Mouse (Mus musculus) lung, postnatal 0 days (tissue): ENCODE measurements at regions not wholly inside any gene's neighbourhood (a gene's known extent, or its start where the extent isn't known, plus 50 kb on each side); places are given as distances from the start of the nearest gene placed in this dataset.

Experiments used
- ATAC-seq: fragments of 200-750 bp; cut with Nextera tagmentation; 2 replicates; pipeline ENCODE4 v1.8.0; 2017; ENCODE audit warnings: moderate library complexity
- DNase-seq: peaks from one replicate; pipeline ENCODE4 v3.0.0-alpha.2; 2016; ENCODE audit warnings: low spot score
- H3K27ac ChIP-seq: fragments of 300-500 bp; sonication (generic); 2 replicates; pipeline ENCODE4 v1.5.1; 2014; ENCODE audit warnings: antibody characterized with exemption, mild to moderate bottlenecking, low read length, mixed read lengths
- H3K27me3 ChIP-seq: fragments of 300-500 bp; sonication (generic); replicated peaks from 2 replicates; pipeline ENCODE4 v1.6.1; 2014; ENCODE audit warnings: low read length, mixed read lengths; ENCODE audit not compliant: insufficient read depth
- H3K36me3 ChIP-seq: fragments of 300-500 bp; sonication (generic); 2 replicates; pipeline ENCODE4 v1.6.1; 2014; ENCODE audit warnings: low read length, mixed read lengths; ENCODE audit not compliant: insufficient read depth
- H3K4me1 ChIP-seq: fragments of 300-500 bp; sonication (generic); 2 replicates; pipeline ENCODE4 v1.6.1; 2014; ENCODE audit warnings: antibody characterized with exemption, low read depth, low read length, mixed read lengths; ENCODE audit not compliant: insufficient read depth
- H3K4me2 ChIP-seq: fragments of 300-500 bp; sonication (generic); replicated peaks from 2 replicates; pipeline ENCODE4 v1.6.1; 2014; ENCODE audit warnings: low read depth, mild to moderate bottlenecking, low read length, moderate library complexity, mixed read lengths
- H3K4me3 ChIP-seq: fragments of 300-500 bp; sonication (generic); 2 replicates; pipeline ENCODE4 v1.5.1; 2014; ENCODE audit warnings: low read depth, low read length
- H3K9ac ChIP-seq: fragments of 300-500 bp; sonication (generic); replicated peaks from 2 replicates; pipeline ENCODE4 v1.6.1; 2014; ENCODE audit warnings: low read depth, mild to moderate bottlenecking
- H3K9me3 ChIP-seq: fragments of 300-500 bp; sonication (generic); 2 replicates; pipeline ENCODE4 v1.6.1; 2016; ENCODE audit warnings: low read length, mixed read lengths
- CTCF ChIP-seq: IDR thresholded peaks from 2 replicates; pipeline ENCODE4 v1.5.1; 2016; ENCODE audit warnings: antibody characterized with exemption, mild to moderate bottlenecking
- EP300 ChIP-seq: IDR thresholded peaks from 2 replicates; pipeline ENCODE4 v1.6.1; 2016; ENCODE audit warnings: antibody characterized with exemption, mild to moderate bottlenecking, control low read depth
- WGBS: fragments of 180-500 bp; shearing (Covaris S2); extraction: QIAGEN DNeasy Blood & Tissue Kit; methylation state at CpG from one replicate; pipeline ENCODE4 v1.1.7; 2014; 5-methylcytosine and 5-hydroxymethylcytosine counted together

GRCm38 (mm10) chr8:127802661-127803333 is 555.6 kb upstream of the Nrp1 start:
- Histone ChIP-seq H3K4me3 (no peak overlapping the region), H3K27me3 (no peaks in the 10 kb centered on the region), H3K27ac (peak overlapping the region; percentile 34; the same call in 1 of the 2 replicates), H3K4me2 (no peak overlapping the region), H3K9ac (no peak overlapping the region), H3K9me3 (no peaks in the 10 kb centered on the region), H3K36me3 (no peaks in the 10 kb centered on the region), H3K4me1 (no peaks in the 10 kb centered on the region)
- ATAC-seq (no peak), DNase-seq (peak; percentile 66)
- TF ChIP-seq CTCF, result no peak
- WGBS, result 24% methylated on average over 5 of the region's 5 CpGs

- TF ChIP-seq EP300, result peak; percentile 92
- TF ChIP-seq CTCF, result no peak
- ATAC-seq (peak; percentile 67), DNase-seq (peak; percentile 85)
- H3K9ac ChIP-seq, result no peak overlapping the region
- H3K27me3 ChIP-seq, result no peaks in the 10 kb centered on the region
- no peak overlapping the region for H3K4me2 ChIP-seq
- H3K4me3 ChIP-seq, result no peak overlapping the region
- peaks cover 3% of the 10 kb centered on the region; the same call in 1 of the 2 replicates for H3K4me1 ChIP-seq
- WGBS, result 41% methylated on average over 7 of the region's 7 CpGs
- no peaks in the 10 kb centered on the region for H3K36me3 ChIP-seq
- H3K27ac ChIP-seq, result peak overlapping the region; percentile 51; the same call in 1 of the 2 replicates
- H3K9me3 ChIP-seq, result no peaks in the 10 kb centered on the region
Measured at GRCm38 (mm10) chr8:127809203-127810155, 548.9 kb upstream of the Nrp1 start.

GRCm38 (mm10) chr8:127811338-127811737 is 547.1 kb upstream of the Nrp1 start:
- H3K36me3 ChIP-seq, result no peaks in the 10 kb centered on the region
- H3K4me2 ChIP-seq, result no peak overlapping the region
- H3K4me3 ChIP-seq, result no peak overlapping the region
- no peaks in the 10 kb centered on the region for H3K9me3 ChIP-seq
- H3K4me1 ChIP-seq, result peaks cover 3% of the 10 kb centered on the region; the same call in 1 of the 2 replicates
- ATAC-seq (no peak), DNase-seq (no peak)
- TF ChIP-seq EP300 (no peak), CTCF (no peak)
- H3K27me3 ChIP-seq, result no peaks in the 10 kb centered on the region
- no peak overlapping the region for H3K9ac ChIP-seq
- 82% methylated on average over 8 of the region's 8 CpGs for WGBS
- no peak overlapping the region for H3K27ac ChIP-seq

- no peaks in the 10 kb centered on the region for H3K36me3 ChIP-seq
- H3K27ac ChIP-seq, result no peak overlapping the region
- no peaks in the 10 kb centered on the region for H3K4me1 ChIP-seq
- H3K9me3 ChIP-seq, result no peaks in the 10 kb centered on the region
- TF ChIP-seq EP300, result no peak
- no peak for TF ChIP-seq CTCF
- H3K27me3 ChIP-seq, result no peaks in the 10 kb centered on the region
- no peak for ATAC-seq
- H3K9ac ChIP-seq, result no peak overlapping the region
- WGBS, result 69% methylated on average over 9 of the region's 9 CpGs
- no peak overlapping the region for H3K4me3 ChIP-seq
- no peak for DNase-seq
- no peak overlapping the region for H3K4me2 ChIP-seq
Measured at GRCm38 (mm10) chr8:127814785-127815523, 543.5 kb upstream of the Nrp1 start.

GRCm38 (mm10) chr8:127820741-127821170 is 537.6 kb upstream of the Nrp1 start:
- 33% methylated on average over 1 of the region's 1 CpGs for WGBS

GRCm38 (mm10) chr8:127821646-127822045 is 536.8 kb upstream of the Nrp1 start:
- 50% methylated on average over 1 of the region's 1 CpGs for WGBS
- DNase-seq (no peak), ATAC-seq (no peak)
- no peaks in the 10 kb centered on the region for H3K36me3 ChIP-seq
- no peak overlapping the region for H3K27ac ChIP-seq
- H3K9me3 ChIP-seq, result no peaks in the 10 kb centered on the region
- H3K9ac ChIP-seq, result no peak overlapping the region
- no peaks in the 10 kb centered on the region for H3K27me3 ChIP-seq
- H3K4me3 ChIP-seq, result no peak overlapping the region
- no peaks in the 10 kb centered on the region for H3K4me1 ChIP-seq
- no peak overlapping the region for H3K4me2 ChIP-seq
- TF ChIP-seq EP300 (no peak), CTCF (no peak)

More at GRCm38 (mm10) chr8:127820741-127821170, 537.6 kb upstream of the Nrp1 start:
- no peak for TF ChIP-seq EP300
- Histone ChIP-seq H3K36me3 (no peaks in the 10 kb centered on the region), H3K4me3 (no peak overlapping the region), H3K27ac (no peak overlapping the region), H3K9ac (no peak overlapping the region), H3K4me1 (no peaks in the 10 kb centered on the region), H3K4me2 (no peak overlapping the region), H3K27me3 (no peaks in the 10 kb centered on the region), H3K9me3 (no peaks in the 10 kb centered on the region)
- no peak for DNase-seq
- ATAC-seq, result no peak
